Mouse (Mus musculus) liver, embryonic 11.5 days (tissue): Measurements from ENCODE around the gene Rprd2. TPM values are rescaled to one million over a fixed set of nuclear protein-coding genes. Genes with fewer than 3 reads are reported as not detected.

Experiments
- ATAC-seq: fragments of 200-750 bp; cut with Nextera tagmentation; replicated peaks from 2 replicates; pipeline ENCODE4 v1.8.0; 2017; ENCODE audit warnings: moderate number of reproducible peaks, mild to moderate bottlenecking, moderate TSS enrichment, moderate library complexity; ENCODE audit not compliant: low FRiP score
- DNase-seq: peaks from one replicate; pipeline ENCODE4 v3.0.0-alpha.2; 2017; ENCODE audit warnings: low spot score
- H3K27ac ChIP-seq: fragments of 300-500 bp; sonication (generic); 2 replicates; pipeline ENCODE4 v1.5.1; 2014; ENCODE audit warnings: mild to moderate bottlenecking, low read depth, low read length, control low read depth
- H3K27me3 ChIP-seq: fragments of 300-500 bp; sonication (generic); replicated peaks from 2 replicates; pipeline ENCODE4 v1.6.1; 2014; ENCODE audit warnings: low read length, mixed read lengths; ENCODE audit not compliant: control insufficient read depth, insufficient read depth
- H3K36me3 ChIP-seq: fragments of 300-500 bp; sonication (generic); 2 replicates; pipeline ENCODE4 v1.6.1; 2014; ENCODE audit warnings: mild to moderate bottlenecking, low read length, moderate library complexity, mixed read lengths; ENCODE audit not compliant: control insufficient read depth, insufficient read depth
- H3K4me1 ChIP-seq: fragments of 300-500 bp; sonication (generic); replicated peaks from 2 replicates; pipeline ENCODE4 v1.6.1; 2014; ENCODE audit warnings: low read length, mixed read lengths; ENCODE audit not compliant: control insufficient read depth, insufficient read depth
- H3K4me2 ChIP-seq: fragments of 300-500 bp; sonication (generic); 2 replicates; pipeline ENCODE4 v1.6.1; 2014; ENCODE audit warnings: mild to moderate bottlenecking, control low read depth, moderate library complexity
- H3K4me3 ChIP-seq: fragments of 300-500 bp; sonication (generic); 2 replicates; pipeline ENCODE4 v1.5.1; 2014; ENCODE audit warnings: low read depth, low read length, control low read depth
- H3K9ac ChIP-seq: fragments of 300-500 bp; sonication (generic); 2 replicates; pipeline ENCODE4 v1.6.1; 2014; ENCODE audit warnings: low read depth, low read length, control low read depth
- H3K9me3 ChIP-seq: fragments of 300-500 bp; sonication (generic); 2 replicates; pipeline ENCODE4 v1.6.1; 2016; ENCODE audit warnings: low read length, inconsistent platforms, mixed read lengths; ENCODE audit not compliant: control insufficient read depth
- WGBS: fragments of 180-500 bp; shearing (Covaris S2); extraction: QIAGEN DNeasy Blood & Tissue Kit; methylation state at CpG from one replicate; pipeline ENCODE4 v1.1.7; 2014; 5-methylcytosine and 5-hydroxymethylcytosine counted together
- polyA plus RNA-seq: library from polyadenylated mRNA; unstranded; fragments of >200 nt; fragmentation: Nextera tagmentation; extraction: Ambion mirVana; gene quantifications from 2 replicates; pipeline ENCODE4 v1.2.1, GENCODE M21; 2014

The Rprd2 gene
- polyA plus RNA-seq, 1 experiment from 2014 or later: 18.8 TPM

DNA sequence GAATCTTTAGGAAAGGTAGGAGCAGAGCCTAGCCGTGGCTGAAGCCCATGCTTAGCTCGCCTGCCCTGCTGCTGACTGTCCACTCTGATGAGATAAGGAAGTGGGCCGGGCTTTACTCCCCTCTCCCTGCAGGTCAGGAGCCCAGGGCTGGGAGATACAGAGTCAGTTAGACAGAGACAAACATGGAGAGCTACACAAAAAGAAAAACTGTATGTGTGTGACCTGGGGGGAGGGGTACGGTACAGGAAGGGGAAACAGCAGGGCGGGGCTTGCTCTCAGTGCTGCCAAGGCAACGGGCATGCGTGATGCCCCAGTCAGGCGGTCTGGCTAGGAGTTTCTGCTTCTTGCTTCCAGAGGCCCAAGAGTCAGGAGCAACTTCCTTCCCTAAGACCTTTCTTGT is 78.3 kb downstream of the Rprd2 start:
- H3K36me3 ChIP-seq: peaks cover 45% of the 10 kb centered on the region

DNA sequence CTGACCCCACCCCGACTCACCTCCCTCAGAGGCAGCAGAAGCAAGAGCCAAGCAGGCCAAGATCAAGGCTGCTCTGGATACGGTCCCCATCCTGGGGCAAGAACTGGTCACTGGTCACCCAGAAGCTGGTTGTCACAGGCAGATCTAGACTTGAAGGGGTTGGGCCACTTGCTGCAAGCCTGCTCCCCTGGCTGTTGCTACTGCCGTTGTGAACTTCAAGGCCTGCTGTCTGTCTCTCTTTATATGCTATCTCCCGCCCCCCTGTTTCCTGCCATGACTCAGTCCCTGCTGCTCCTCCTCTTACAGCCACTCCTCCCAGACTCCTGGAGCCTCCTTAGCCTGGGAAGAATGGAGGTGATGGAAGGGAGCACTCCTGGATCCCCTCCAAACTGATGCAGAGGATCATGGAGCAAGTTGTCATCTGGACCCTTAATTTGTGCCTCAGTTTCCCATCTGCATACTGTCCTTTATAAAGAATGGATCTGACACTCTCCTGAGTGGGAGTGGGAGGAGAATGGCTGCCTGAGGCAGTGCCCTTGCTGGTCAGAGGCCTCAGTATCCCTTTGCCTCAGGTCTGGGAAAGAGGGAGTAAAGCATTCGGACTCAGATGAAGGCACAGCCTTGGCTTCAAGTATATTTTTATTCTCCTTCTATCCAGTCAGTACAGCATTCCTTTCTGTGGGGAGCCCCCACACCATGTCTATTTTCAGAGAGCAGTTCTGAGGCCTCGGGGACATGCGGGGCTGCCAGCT is 79.1 kb downstream of the Rprd2 start, which contains the start of gene Ecm1:
Ecm1 (minus strand) TSS at position 217 of the 752 bp plus-strand sequence.
- no peak within 1 kb of the TSS for H3K4me3 ChIP-seq
- peaks cover 40% of the 10 kb centered on the region for H3K36me3 ChIP-seq

More for the DNA sequence above, 78.3 kb downstream of the Rprd2 start:
- H3K27me3 ChIP-seq: no peaks in the 10 kb centered on the region
- DNase-seq: peak; percentile 64
- H3K4me1 ChIP-seq: peaks cover 32% of the 10 kb centered on the region
- 22% methylated on average over 8 of the region's 8 CpGs for WGBS
- H3K9me3 ChIP-seq: no peaks in the 10 kb centered on the region
- peak overlapping the region; percentile 72 for H3K27ac ChIP-seq
- H3K9ac ChIP-seq: peak overlapping the region; percentile 23; the same call in 1 of the 2 replicates
- H3K4me2 ChIP-seq: peak overlapping the region; percentile 44
- no peak overlapping the region for H3K4me3 ChIP-seq
- ATAC-seq: peak; percentile 63

DNA sequence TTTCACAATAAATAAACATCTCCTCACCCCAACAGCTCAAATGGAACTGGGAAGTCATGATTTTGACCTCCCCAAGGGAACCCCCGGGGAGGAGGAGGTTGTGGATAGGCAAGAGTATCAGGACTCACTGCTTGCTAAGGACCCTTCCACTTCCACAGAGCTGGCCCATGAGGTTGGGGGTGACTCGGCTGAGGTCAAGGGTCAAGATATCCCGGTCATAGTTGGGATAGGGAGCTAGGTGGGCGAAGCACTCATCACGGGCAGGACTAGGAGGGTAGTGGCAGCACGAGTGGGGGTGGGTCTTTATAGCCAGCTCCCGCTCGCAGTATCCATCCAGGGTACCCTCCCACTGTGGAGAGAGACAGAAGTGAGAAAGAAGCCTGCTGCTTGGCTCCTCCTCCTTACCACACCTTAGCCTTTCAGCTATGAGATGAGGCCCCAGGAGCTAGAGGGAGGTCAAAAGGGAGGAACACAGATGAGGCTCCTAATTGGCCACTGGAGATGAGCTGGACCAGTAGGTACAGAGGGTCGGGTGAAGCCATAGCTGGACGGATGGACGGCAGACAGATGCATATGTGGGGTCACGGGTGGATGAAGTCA is 83.5 kb downstream of the Rprd2 start:
- ATAC-seq (no peak), DNase-seq (no peak)
- Histone ChIP-seq H3K27me3 (no peaks in the 10 kb centered on the region), H3K9me3 (no peaks in the 10 kb centered on the region), H3K4me2 (no peak overlapping the region), H3K4me3 (no peak overlapping the region), H3K36me3 (peaks cover 14% of the 10 kb centered on the region), H3K4me1 (peaks cover 47% of the 10 kb centered on the region), H3K27ac (peak overlapping the region; percentile 32; the same call in 1 of the 2 replicates), H3K9ac (no peak overlapping the region)
- 85% methylated on average over 12 of the region's 12 CpGs for WGBS

More for the DNA sequence above, 79.1 kb downstream of the Rprd2 start, which contains the start of gene Ecm1:
- 55% methylated on average over 7 of the region's 7 CpGs for WGBS
- Histone ChIP-seq H3K4me1 (peaks cover 35% of the 10 kb centered on the region), H3K27me3 (no peaks in the 10 kb centered on the region), H3K27ac (peak within 1 kb of the TSS; percentile 72), H3K9me3 (no peaks in the 10 kb centered on the region), H3K4me2 (peak within 1 kb of the TSS; percentile 44), H3K9ac (peak within 1 kb of the TSS; percentile 23; the same call in 1 of the 2 replicates)
- DNase-seq (no peak), ATAC-seq (peak; percentile 40; the same call in 1 of the 2 replicates)

GRCm38 (mm10) chr3:95734092-95734702 is 84.5 kb downstream of the Rprd2 start:
- DNase-seq: no peak
- Histone ChIP-seq H3K4me1 (peaks cover 38% of the 10 kb centered on the region), H3K27me3 (no peaks in the 10 kb centered on the region), H3K27ac (no peak overlapping the region), H3K36me3 (peaks cover 11% of the 10 kb centered on the region), H3K4me3 (no peak overlapping the region), H3K4me2 (no peak overlapping the region; the same call in 1 of the 2 replicates), H3K9ac (no peak overlapping the region; the same call in 1 of the 2 replicates), H3K9me3 (no peaks in the 10 kb centered on the region)
- WGBS: 46% methylated on average over 13 of the region's 13 CpGs
- ATAC-seq: peak; percentile 57

DNA sequence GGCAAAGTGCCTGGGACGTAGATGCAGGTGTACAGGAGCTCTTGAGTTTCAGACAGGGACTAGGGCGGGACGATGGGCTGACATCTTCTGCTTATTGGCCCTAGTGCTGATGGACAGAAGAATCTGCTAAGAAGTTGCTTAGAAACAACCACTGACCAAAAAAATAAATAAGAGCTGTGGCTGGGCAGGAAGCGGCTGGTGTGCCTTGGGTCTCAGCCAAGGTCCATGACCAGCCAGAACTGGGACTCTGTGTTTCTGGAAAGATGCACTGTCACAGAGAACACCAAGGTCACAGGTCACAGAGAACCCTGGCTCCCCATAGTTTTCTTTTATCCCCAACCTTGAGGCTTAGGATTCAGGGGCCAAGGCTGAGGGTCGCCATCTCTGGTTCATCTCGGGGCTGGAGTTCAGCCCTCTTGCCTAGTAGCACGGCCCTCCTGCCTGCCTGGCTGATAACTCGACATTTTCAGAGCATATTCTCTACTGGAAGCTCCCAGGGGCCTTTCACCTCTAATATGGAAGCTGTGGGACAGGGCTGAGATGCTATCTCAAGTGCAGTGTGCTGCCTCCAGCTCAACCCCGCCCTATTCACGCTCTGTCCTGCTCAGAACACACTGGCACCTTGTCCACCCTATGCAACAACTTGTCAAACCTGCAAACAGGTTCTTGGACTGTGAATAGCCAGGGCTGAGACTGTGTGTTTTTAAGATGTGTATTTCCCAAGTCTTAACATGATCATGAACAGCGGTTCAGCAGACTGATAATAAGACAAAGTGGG is 85.7 kb downstream of the Rprd2 start:
- H3K27ac ChIP-seq: no peak overlapping the region
- H3K4me1 ChIP-seq: peaks cover 32% of the 10 kb centered on the region
- peaks cover 11% of the 10 kb centered on the region for H3K36me3 ChIP-seq
- H3K4me2 ChIP-seq: no peak overlapping the region
- WGBS: 73% methylated on average over 11 of the region's 11 CpGs
- H3K27me3 ChIP-seq: no peaks in the 10 kb centered on the region
- H3K9ac ChIP-seq: no peak overlapping the region
- no peak overlapping the region for H3K4me3 ChIP-seq
- DNase-seq (no peak), ATAC-seq (0 out of 2 replicates have a peak, but pooled peaks have one; percentile 37)
- no peaks in the 10 kb centered on the region for H3K9me3 ChIP-seq

- no peak overlapping the region for H3K4me3 ChIP-seq
- WGBS: 96% methylated on average over 9 of the region's 9 CpGs
- H3K4me1 ChIP-seq: peaks cover 28% of the 10 kb centered on the region
- DNase-seq (no peak), ATAC-seq (no peak)
- H3K9me3 ChIP-seq: no peaks in the 10 kb centered on the region
- no peaks in the 10 kb centered on the region for H3K27me3 ChIP-seq
- peaks cover 11% of the 10 kb centered on the region for H3K36me3 ChIP-seq
- H3K27ac ChIP-seq: no peak overlapping the region
- no peak overlapping the region for H3K9ac ChIP-seq
- H3K4me2 ChIP-seq: no peak overlapping the region
Measured at GRCm38 (mm10) chr3:95732297-95732696, 86.4 kb downstream of the Rprd2 start.

- Histone ChIP-seq H3K36me3 (peaks cover 11% of the 10 kb centered on the region), H3K4me2 (no peak overlapping the region), H3K9ac (no peak overlapping the region), H3K4me3 (no peak overlapping the region), H3K27ac (no peak overlapping the region), H3K9me3 (no peaks in the 10 kb centered on the region), H3K27me3 (no peaks in the 10 kb centered on the region), H3K4me1 (peaks cover 27% of the 10 kb centered on the region)
- DNase-seq (no peak), ATAC-seq (no peak)
- 88% methylated on average over 4 of the region's 4 CpGs for WGBS
Measured at GRCm38 (mm10) chr3:95731802-95732201, 86.9 kb downstream of the Rprd2 start.

- 73% methylated on average over 7 of the region's 7 CpGs for WGBS
Measured at GRCm38 (mm10) chr3:95730431-95730830, 88.2 kb downstream of the Rprd2 start.

More at GRCm38 (mm10) chr3:95730431-95730830, 88.2 kb downstream of the Rprd2 start:
- H3K9me3 ChIP-seq: no peaks in the 10 kb centered on the region
- H3K27me3 ChIP-seq: no peaks in the 10 kb centered on the region
- no peak overlapping the region for H3K27ac ChIP-seq
- H3K4me3 ChIP-seq: no peak overlapping the region
- peaks cover 27% of the 10 kb centered on the region for H3K4me1 ChIP-seq
- H3K9ac ChIP-seq: no peak overlapping the region
- H3K36me3 ChIP-seq: peaks cover 4% of the 10 kb centered on the region; the same call in 1 of the 2 replicates
- no peak overlapping the region for H3K4me2 ChIP-seq
- no peak for ATAC-seq
- no peak for DNase-seq
